ENCODE assay signal across 27 mouse cellular contexts in genomic region chr3:52369204-52369603, GRCm38 (mm10).
DNase-seq lines count a peak whose midpoint lies in the region; ATAC-seq and TF ChIP-seq lines count a peak whose summit lies in the region.
"Had no signal": no experiment of that assay in that cellular context is flagged by ENCODE, and none has a peak within 500 bp of the region (broad histone marks: within the 10 kb centered on the region; RNA-seq: fewer than 3 reads in every experiment).

No protein-coding gene starts in this region.

- no peaks in the 10 kb centered on the region for H3K79me3 ChIP-seq in C2C12 (ENCODE audit: low read depth)

- ATAC-seq in megakaryocyte progenitor cell, adult 5-6 weeks (replicated peaks; ENCODE audit: poor library complexity): no peak
- ATAC-seq: forebrain, embryonic 16.5 days; intestine, embryonic 16.5 days; lung, postnatal 0 days; Patski had no signal

- no peak for TF ChIP-seq CTCF in C2C12 (IDR thresholded peaks at IDR 0.05; ENCODE audit: control insufficient read depth, insufficient read depth, insufficient read length)

- H3K36me3 ChIP-seq in C2C12 (ENCODE audit: control insufficient read depth, insufficient read depth): no peaks in the 10 kb centered on the region
- H3K36me3 ChIP-seq in myocyte (ENCODE audit: control insufficient read depth, insufficient read depth): no peaks in the 10 kb centered on the region
- H3K36me3 ChIP-seq: embryonic facial prominence, embryonic 13.5 days; forebrain, embryonic 10.5 days; heart, embryonic 15.5 days; hindbrain, embryonic 13.5 days; limb, embryonic 10.5 days; limb, embryonic 15.5 days; liver, embryonic 13.5 days had no signal

- H3K27me3 ChIP-seq in C2C12 (ENCODE audit: control insufficient read depth, insufficient read depth, insufficient read length): no peaks in the 10 kb centered on the region
- H3K27me3 ChIP-seq in myocyte (ENCODE audit: control insufficient read depth, insufficient read depth, insufficient read length): no peaks in the 10 kb centered on the region
- H3K27me3 ChIP-seq: embryonic facial prominence, embryonic 13.5 days; heart, embryonic 15.5 days; hindbrain, embryonic 13.5 days; limb, embryonic 15.5 days; liver, embryonic 13.5 days; Patski had no signal

- H3K4me2 ChIP-seq in myocyte (ENCODE audit: low read depth): no peak overlapping the region
- H3K4me2 ChIP-seq: embryonic facial prominence, embryonic 13.5 days; heart, embryonic 15.5 days; hindbrain, embryonic 13.5 days; limb, embryonic 15.5 days; liver, embryonic 13.5 days had no signal

- no peaks in the 10 kb centered on the region for H3K79me2 ChIP-seq in C2C12 (ENCODE audit: control insufficient read depth, insufficient read depth)
- H3K79me2 ChIP-seq in myocyte (ENCODE audit: control insufficient read depth, insufficient read depth): no peaks in the 10 kb centered on the region

- H3ac ChIP-seq in C2C12 (ENCODE audit: control insufficient read depth, insufficient read length, low read depth) (no peak overlapping the region), myocyte (ENCODE audit: control insufficient read depth, insufficient read length) (no peak overlapping the region)

- TF ChIP-seq POLR2A in myocyte (IDR thresholded peaks at IDR 0.05; ENCODE audit: insufficient read length, low read depth): no peak

- H3K4me3 ChIP-seq in C2C12 (ENCODE audit: insufficient read depth, poor library complexity, severe bottlenecking) (no peak overlapping the region), myocyte (no peak overlapping the region)
- H3K4me3 ChIP-seq: embryonic facial prominence, embryonic 13.5 days; forebrain, embryonic 10.5 days; heart, embryonic 15.5 days; hindbrain, embryonic 13.5 days; limb, embryonic 10.5 days; limb, embryonic 15.5 days; liver, embryonic 13.5 days had no signal

- DNase-seq in adrenal gland, adult 8-10 months: peak; percentile 62
- peak; percentile 64 for DNase-seq in thymus, postnatal 14 days
- no peak for DNase-seq in cerebellum, postnatal 25 days
- no peak for DNase-seq in lung, postnatal 25 days (ENCODE audit: low spot score)
- no peak for DNase-seq in neural tube, embryonic 10.5 days (ENCODE audit: extremely low spot score, low spot score)
- DNase-seq: cerebellum, adult 9-10 months; heart, postnatal 36 days; kidney, adult 8-10 months; kidney, postnatal 10 days; layer of hippocampus, adult 9-11 months; liver, embryonic 13.5 days; lung, adult 18-20 months; midbrain, embryonic 14.5 days; right cerebral cortex, adult 18-20 months had no signal

TF ChIP-seq in C2C12, 6 proteins besides CTCF, POLR2A, EP300 and RAD21:
- TF ChIP-seq FOSL1 (IDR thresholded peaks at IDR 0.05; ENCODE audit: insufficient read depth, low read length, poor library complexity, severe bottlenecking) (no peak), MYOD1 (IDR thresholded peaks at IDR 0.05; ENCODE audit: control insufficient read depth, insufficient read length, low read depth) (peak; percentile 20), USF1 (IDR thresholded peaks at IDR 0.05; ENCODE audit: low read depth) (no peak), MAX (IDR thresholded peaks at IDR 0.05) (no peak), CEBPB (IDR thresholded peaks at IDR 0.05; ENCODE audit: low read depth) (no peak)

TF ChIP-seq in myocyte, 11 proteins besides CTCF, POLR2A, EP300 and RAD21:
- TF ChIP-seq POLR2AphosphoS2 (IDR thresholded peaks at IDR 0.05; ENCODE audit: insufficient read length, low read depth) (no peak), TCF12 (IDR thresholded peaks at IDR 0.05; ENCODE audit: insufficient read depth, poor library complexity, severe bottlenecking) (no peak), MYOG (IDR thresholded peaks at IDR 0.05; ENCODE audit: control insufficient read depth in 1 of 3, insufficient read depth in 1 of 3, insufficient read length in 2 of 3, low read depth in 2 of 3) (peak in 1 of 3 experiments; percentile 61), SRF (IDR thresholded peaks at IDR 0.05; ENCODE audit: control insufficient read depth, insufficient read length, low read depth) (no peak), E2F4 (IDR thresholded peaks at IDR 0.05; ENCODE audit: insufficient read depth) (no peak), CEBPB (IDR thresholded peaks at IDR 0.05; ENCODE audit: insufficient read depth, poor library complexity, severe bottlenecking) (no peak), MAX (IDR thresholded peaks at IDR 0.05; ENCODE audit: low read depth) (no peak), REST (IDR thresholded peaks at IDR 0.05; ENCODE audit: insufficient read depth, insufficient read length) (no peak), TCF3 (IDR thresholded peaks at IDR 0.05; ENCODE audit: insufficient read length, low read depth) (no peak), MYOD1 (IDR thresholded peaks at IDR 0.05; ENCODE audit: control insufficient read depth in 1 of 3, insufficient read length in 2 of 3, low read depth in 2 of 3) (peak in 2 of 3 experiments; percentile 22 to 74)

Comparison
In these comparisons a context has a peak if more than half of its experiments do, and no peak if none do; other contexts are left out.
1. DNase-seq: peak in adrenal gland, adult 8-10 months (single experiment) and thymus, postnatal 14 days (single experiment); none in cerebellum, postnatal 25 days (0 of 2), lung, postnatal 25 days (single experiment) and neural tube, embryonic 10.5 days (single experiment).